Mouse (Mus musculus): ENCODE results near the gene Cdkn3. TPM values are rescaled to one million over a fixed set of nuclear protein-coding genes. Genes with fewer than 3 reads are reported as not detected.

The Cdkn3 gene
- 0.78 to 2.4 TPM (median 1.4 TPM) in 4 replicates for total RNA-seq (2023; ENCODE audit: inconsistent age)

DNA sequence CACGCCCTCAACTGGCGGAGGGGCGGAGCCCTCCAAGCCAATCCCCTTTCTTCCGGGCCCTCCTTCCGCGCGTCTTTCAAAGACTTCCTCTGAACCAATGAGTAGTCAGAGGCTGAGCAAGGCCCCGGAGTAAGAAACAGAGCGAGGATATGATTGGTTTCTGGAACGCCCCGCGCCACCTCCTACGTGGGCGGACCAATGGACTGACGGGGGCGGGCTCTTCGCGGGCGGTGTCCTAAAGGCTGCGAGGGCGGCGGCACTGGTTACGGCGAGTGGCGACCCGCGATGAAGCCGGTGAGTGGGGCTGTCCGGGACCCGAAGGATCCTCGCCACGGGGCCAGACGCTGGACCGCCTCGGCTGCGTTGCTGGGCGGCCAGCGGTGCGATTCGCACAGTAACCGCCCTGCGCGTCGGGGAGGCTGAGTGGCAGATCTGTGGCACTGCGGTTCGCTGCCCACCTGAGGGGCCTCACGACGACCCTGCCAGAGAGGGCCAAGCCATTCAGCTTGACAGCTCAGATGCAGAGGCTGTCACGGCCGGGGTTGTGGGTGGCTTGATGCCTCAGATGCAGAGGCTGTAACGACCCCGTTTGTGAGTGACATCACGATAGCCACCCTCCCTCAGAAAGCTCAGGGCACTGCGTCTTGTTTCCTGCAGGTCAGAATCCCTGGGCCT, at the start of gene Cdkn3:
Gene Cdkn3 (plus strand): TSS at position 187 of the 675 bp plus-strand sequence.

GRCm38 (mm10) chr14:46787787-46788504, 27.6 kb downstream of the Cdkn3 start, which contains the start of gene Cnih1:
Gene Cnih1 (minus strand): TSS chr14:46788411.

Other genes starting within 250 kb of the Cdkn3 start
- gene Cnih1, start 27.9 kb downstream of the Cdkn3 start, total RNA-seq (2023; ENCODE audit: inconsistent age) = 26.1 to 28.1 TPM (median 27.5 TPM) in 4 replicates
- gene Gmfb, start 61.7 kb downstream of the Cdkn3 start, total RNA-seq (2023; ENCODE audit: inconsistent age) = 129 to 136 TPM (median 133 TPM) in 4 replicates
- gene Cgrrf1, start 71.6 kb downstream of the Cdkn3 start, total RNA-seq (2023; ENCODE audit: inconsistent age) = 21.3 to 29.2 TPM (median 23.1 TPM) in 4 replicates
- 0.29 to 0.64 TPM (median 0.47 TPM) in 4 replicates for gene Samd4, start 122.3 kb downstream of the Cdkn3 start, total RNA-seq (2023; ENCODE audit: inconsistent age)

All from B cell, adult (primary cell).